Mouse (Mus musculus) 3134 (cell line): ENCODE results near the gene Cpsf2.

Experiments used
- DNase-seq: peaks from one replicate; pipeline ENCODE4 v3.0.0-alpha.2; 2011; ENCODE audit warnings: low spot score; ENCODE audit not compliant: insufficient read length; ENCODE audit errors: extremely low read depth

The Cpsf2 gene

DNA sequence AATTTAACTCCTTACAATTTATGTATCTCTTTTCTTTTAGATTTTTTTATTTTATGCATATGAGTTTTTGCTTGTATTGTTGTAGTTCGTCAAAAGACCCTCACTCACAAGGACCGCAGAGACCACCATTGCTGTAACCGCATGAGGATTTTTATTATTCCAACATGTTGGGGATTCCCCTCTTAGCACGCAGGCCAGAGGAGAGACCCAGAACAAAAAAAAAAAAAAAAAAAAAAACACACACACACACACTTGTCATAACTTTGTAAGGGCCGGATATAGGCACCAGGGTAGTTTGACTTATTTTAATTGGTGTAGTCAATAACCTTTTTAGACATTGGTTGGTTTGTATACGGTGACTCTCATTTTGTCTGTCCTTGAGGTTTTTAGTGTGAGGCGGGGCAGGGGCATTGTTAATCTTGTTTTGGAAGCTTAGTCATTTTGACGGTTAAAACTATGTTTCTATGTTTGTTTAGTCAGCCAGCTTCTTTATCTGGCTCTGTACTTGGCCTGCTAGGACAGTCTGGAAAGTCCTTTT is 3.5 kb downstream of the Cpsf2 start:
- no peak for DNase-seq

DNA sequence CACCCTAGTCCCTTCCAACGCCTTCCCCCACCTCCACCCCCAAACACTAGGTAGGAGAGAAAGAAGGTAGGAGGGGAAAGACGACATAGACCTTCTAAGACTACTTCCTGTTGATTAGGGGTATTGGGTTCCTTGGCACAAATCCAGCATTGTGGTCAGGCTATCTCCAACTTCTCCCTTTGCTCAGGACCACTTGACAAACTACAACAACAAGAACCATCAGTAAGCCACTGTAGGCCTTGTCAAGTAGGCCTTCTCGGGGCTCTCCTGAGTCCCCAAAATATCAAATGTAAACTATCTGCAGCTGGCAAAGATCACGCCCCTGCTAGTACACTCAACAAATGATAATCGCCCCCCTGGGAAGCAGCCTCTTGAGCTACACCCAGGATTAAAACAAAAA is 4.5 kb downstream of the Cpsf2 start:
- no peak for DNase-seq

DNA sequence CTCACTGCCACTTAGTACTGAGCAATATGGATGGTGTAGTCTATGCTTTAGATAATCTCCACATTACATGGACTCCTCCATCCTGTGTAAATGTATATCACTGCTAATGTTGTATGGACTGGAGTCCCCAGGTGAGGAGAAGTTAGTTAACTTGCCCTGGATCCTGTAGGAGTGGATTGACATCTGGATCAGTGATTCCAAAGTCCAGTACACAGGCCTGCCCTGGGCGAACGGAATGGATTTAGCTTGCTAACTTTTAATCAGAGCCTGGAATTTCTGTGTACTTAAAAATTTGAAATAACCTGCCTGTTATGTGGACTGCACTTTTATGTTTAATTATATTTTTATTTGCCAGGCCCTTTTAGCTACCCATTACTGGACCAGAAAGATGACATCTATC is 5.8 kb downstream of the Cpsf2 start:
- no peak for DNase-seq

DNA sequence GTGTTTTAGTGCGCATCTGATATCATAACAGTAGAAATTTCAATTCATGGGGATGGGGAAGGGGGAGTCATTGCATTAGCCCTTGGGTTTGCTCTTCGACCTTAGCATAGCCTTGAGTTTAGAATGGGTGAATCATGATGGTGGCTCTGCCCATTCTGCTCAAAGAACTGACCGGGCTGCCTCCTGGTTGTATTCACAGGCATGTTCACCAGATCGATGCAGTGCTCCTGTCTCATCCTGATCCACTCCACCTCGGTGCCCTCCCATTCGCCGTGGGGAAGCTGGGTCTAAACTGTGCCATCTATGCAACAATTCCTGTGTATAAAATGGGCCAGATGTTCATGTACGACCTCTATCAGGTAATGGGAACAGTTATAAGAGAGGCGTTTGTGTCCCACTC is 7.2 kb downstream of the Cpsf2 start:
- DNase-seq, result no peak

DNA sequence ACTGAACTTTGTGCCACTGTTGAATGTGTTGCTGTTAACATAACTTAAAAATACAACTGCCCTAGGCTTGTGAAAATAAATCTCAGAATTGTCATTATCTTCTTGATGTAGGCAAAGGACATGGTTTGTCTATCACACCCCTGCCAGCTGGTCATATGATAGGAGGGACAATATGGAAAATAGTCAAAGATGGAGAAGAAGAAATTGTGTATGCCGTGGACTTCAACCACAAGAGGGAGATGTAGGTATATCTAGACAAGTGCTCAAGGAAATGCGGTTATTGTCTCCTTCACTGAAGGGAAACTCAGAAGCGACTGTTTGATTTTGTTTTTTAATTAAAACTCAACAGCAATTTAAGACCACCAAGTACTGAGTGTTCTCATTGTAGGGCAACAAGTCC is 9.3 kb downstream of the Cpsf2 start:
- no peak for DNase-seq

DNA sequence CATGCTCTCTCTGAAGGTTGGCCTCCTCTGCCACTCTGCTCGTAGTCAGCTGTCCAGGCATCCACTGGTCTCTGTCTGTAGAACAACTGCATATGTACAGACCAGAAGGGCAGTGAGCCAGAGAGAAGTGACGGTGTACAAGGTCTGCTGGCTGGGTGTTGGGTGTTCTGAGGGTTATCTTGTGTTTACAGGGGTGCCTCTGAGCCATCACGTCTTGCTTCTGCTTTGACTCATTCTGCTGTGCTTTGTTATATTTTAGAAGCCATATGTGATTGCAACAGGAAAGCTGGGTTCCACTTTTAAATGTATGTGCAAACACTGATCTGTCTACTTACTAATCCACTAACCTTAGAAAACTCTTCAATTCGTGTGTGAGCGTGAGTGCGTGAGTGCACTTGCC is 11.9 kb downstream of the Cpsf2 start:
- no peak for DNase-seq

DNA sequence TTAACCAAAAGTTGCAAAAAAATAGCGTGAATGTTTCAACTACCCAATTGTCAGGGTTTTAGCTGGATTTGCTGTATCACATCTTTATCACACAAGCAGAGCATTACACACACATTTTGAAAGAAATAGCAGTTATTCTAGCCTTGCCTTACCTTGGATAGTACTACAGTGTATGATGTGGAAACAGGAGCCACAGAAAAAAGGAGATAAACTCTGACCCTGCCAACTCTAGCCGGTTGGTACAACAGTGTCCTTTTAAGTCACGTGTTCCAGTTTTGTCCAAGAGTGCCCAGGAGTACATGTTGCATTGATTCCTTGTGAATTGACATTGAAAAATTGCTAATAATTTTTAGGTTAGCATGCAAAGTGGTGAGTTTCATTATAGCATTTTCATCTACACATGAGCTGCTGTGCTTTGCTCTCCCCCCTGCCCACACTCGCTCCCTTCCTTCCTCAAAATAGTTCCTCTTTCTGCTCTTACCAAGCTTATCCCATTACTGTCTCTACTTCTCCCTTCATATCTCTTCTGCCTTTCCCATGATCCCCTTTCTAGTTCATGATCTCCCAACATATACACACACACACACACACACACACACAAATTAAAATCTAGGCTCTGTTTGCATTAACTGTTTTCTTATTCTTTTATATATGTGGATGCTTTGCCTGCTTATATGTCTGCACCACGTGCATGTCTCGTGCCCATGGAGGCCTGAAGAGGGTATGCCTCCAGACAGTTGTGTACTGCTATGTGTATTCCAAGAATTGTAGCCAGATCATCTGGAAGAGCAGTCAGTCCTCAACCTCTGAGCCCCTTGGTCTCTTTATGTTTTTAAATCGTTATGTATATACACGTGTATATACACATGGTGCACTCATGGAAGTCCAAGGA is 19.0 kb downstream of the Cpsf2 start:
- no peak for DNase-seq

DNA sequence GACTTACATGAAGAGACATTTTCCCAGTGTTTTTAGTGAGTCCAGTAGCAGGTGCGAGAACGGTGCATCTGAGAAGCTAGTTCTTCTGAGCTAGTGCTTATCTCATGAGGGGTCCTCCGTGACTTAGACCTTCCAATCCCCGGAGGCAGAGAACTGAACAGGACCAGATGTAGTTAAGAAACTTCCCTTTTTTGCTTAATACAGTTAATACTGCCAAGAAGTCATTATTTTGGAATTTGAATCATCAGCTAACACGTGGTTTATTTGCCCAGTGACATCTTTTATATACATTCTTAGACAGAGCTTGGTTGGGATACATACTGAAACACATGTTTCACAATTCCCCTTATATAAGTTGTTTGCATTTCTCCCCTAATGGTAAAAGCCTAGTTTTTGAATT is 23.1 kb downstream of the Cpsf2 start:
- no peak for DNase-seq

DNA sequence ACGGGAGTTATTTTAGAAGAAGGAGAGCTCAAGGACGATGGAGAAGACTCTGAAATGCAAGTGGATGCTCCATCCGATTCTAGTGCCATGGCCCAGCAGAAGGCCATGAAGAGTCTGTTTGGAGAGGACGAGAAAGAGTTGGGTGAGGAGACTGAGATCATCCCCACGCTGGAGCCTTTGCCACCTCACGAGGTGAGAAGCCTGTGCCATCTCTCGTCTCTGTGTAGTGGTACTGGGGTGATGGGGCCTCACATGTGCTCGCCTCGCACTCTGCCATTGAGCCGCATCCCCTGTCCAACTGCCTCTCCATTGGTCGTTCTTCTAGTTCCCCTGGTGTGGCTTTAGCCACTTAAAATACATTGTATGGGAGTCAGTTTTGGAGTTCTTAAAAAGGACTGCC is 25.0 kb downstream of the Cpsf2 start:
- no peak for DNase-seq

DNA sequence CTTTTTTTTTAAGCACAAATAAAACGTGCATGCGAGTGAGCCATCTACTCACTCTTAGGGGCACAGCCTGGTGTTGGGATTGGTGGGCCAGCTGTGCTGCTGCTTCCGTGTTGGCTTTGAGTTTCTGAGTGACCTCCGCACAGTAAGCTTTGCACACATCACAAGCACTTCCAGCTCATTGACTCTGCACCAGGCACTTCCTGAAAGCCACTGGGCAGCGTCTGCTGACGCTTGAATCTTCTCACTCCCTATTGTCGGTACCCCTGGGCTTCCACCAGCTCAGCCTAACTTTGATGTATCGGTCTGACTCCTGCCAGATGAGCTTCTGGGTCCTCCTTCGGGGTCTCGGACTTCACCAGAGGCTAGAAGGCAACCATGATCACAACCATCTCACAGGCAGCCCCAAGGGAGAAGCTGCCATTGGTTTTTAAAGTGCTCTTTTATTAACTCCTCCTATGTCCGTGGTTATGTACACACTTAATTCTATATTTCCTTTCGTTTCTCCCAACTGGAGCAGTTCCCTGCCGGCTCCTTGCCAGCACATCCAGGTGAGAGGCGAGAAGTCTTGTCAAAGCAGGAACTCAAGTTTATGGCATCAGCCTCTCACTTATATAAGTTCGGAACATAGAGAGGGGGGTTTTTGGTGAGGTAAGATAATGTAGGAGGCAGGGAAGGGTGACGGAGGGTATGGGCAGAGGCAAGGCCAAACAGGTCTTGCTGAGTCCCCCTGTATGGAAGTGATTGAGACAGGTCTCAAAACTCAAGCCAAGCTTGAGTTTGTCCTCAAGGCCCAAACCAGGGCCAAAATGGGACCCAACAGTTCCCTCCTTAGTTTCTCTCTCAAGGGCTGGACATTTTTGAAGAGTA is 32.6 kb downstream of the Cpsf2 start:
- DNase-seq, result no peak

DNA sequence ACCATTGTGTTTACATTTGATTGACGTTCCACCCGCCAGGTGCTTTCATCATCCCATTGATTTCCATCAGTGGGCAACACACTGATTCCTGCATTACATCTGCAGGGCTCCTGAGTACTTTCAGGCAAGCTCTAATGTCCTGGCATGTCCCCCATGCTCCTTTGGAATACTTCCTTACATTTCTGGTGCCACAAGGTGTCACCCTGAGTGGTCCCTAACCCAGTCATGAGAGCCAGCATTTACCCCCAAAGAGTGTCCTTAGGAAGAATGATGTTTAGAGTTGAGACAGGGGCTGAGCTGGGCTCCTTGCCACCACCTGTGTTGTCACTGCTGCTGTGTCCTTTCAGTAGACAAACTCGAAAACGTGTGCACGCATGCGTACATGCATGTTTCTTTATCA is 33.8 kb downstream of the Cpsf2 start:
- no peak for DNase-seq

DNA sequence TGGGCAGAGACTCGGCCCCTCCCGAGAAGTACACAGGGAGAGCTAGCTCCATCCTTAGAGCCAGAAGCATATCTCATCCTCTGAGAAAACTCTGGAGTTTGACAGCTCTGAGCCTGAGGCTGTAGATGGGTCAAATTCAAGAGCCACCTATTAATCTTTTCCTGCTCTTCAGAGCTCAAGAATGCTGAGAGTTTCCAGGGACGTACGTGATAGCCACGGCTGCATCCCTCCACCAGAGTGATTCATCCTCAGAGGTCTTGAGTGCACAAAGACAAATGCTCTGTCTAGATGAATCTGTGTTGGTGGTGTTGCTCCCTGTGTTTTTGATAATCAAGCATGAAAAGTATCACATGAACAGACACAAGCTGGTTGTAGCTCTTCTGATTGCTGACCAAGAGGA is 38.6 kb downstream of the Cpsf2 start:
- no peak for DNase-seq

DNA sequence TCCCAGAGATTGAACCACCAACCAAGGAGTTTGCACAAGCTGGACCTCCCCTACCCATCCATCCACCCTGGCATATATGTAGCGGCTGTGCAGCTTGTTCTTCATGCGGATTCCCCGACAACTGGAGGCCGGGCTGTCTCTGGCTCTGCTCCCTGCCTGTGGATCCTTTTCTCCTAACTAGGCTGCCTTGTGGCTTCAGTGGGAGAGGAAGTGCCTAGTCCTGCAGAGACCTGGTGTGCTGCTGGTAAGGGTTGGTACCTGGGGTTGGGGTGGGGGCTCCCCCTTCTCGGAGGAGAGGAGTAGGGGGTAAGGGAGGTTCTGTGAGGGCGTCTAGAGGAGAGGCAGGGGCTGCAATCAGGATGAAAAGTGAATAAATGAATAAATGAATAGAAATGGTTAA is 39.3 kb downstream of the Cpsf2 start:
- DNase-seq, result no peak

DNA sequence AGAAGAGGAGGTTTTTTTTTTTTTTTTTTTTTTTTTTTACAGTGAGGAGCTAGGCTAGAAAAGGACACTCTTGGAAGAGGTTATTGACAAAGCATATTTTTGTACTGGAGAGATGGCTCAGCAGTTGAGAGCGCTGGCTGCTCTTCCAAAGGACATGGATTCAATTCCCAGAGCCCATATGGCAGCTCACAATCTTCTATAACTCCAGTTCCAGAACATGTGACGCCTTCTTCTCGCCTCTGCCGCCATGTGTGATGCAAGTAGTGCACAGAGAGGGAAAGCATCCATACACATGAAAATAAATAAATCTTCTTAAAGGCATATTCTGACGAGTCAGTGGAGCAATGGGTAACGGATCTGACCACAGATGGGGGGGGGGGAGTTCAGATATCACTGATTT is 46.1 kb downstream of the Cpsf2 start:
- no peak for DNase-seq

DNA sequence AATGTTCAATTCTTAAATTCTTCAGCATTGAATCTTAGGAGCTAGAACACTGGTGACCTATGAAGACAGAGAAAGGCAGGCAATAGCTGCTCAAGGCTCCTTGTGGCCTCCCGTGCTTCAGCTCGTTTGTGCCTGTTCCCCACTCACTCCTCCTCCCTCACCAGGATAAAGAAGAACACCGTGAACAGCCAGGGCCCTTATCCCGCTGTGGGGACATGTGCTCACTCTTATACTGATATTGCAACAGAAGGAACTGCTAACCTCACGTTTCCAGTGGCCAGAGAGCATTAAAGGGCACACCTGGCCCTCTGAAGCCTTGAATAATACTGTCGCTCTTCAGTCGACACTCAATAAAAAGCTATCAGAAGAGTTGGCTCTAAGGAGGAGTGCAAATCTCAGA is 53.4 kb downstream of the Cpsf2 start:
- DNase-seq, result no peak

DNA sequence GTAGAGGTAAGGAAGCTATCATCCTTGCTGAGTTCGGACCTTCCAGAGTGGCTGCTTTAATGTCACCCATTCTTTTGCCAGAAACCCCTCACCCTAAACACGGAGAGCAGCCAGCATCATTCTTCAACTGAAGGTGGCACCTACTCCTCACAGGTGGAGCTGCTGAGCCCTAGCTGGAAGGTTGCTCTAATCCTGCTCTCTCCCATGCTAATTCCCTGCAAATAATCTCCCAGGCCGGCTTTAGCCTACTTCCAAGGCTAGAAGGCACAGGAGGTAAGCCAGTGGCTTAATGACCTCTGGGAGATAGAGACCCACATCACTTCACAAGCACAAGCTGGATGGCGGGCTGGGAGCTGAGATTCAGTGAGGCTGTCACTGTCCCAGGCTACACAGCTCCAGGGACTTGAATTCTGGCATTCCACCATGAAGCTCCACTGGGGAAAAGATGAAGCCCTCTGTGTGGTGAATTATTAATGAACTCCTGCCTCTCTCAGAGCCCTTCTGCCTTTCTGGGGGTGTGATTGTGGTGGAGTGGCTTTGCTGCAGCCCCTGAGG is 54.2 kb downstream of the Cpsf2 start:
- no peak for DNase-seq

DNA sequence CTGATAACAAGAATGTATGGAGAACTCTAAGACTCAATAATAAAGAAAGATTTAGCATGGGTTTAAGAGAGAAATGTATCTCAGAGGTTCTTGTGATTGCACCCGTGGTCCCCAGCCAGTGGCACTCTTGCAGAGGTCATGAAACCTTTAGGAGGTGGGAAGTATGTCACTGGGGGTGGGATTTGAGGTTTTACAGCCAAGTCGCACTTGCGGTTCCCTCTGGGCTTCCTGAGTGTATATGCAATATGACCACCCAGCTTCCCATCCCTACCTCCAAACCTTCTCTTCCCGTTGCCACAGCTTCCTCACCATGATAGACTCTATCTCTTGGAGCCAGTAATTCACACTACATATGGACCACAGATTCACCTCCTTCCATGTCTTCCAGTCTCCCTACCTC is 59.1 kb downstream of the Cpsf2 start:
- no peak for DNase-seq

DNA sequence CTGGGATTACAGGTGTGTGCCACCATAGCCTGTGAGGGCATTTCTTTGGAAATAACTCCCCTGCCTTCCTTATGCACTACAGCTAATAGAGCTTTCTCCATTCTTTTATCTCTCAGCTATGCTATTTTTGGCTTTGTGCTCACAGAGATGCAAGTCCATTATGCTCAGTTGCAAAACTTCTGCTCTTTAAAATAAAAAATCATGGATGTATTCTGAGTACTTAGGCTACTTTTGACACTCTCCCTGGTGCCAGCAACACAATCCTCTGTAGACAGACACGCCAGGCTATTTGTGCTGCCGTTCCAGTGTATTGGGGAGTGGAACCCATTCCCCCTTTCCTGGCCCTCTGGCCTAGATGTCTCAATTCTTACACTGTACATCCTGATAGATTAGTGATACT is 64.1 kb downstream of the Cpsf2 start:
- DNase-seq, result no peak

DNA sequence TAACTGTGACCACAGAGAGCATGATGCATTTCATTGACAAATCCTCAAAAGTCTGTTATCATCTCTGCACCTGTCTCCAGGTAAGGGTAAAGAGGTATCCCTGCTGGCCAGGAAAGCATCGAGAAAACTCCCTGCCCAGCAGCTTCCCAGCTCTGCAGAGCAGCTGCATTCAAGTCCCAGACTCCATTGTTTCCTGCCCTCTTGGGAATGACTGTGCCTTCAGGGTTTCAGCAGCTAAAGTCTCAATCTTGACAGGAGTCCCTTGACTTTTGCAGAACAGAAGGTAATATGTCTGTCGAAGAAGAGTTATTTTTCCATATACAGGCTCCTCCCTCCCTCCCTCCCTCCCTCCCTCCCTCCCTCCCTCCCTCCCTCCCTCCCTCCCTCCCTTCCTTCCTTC is 65.9 kb downstream of the Cpsf2 start:
- DNase-seq, result no peak

DNA sequence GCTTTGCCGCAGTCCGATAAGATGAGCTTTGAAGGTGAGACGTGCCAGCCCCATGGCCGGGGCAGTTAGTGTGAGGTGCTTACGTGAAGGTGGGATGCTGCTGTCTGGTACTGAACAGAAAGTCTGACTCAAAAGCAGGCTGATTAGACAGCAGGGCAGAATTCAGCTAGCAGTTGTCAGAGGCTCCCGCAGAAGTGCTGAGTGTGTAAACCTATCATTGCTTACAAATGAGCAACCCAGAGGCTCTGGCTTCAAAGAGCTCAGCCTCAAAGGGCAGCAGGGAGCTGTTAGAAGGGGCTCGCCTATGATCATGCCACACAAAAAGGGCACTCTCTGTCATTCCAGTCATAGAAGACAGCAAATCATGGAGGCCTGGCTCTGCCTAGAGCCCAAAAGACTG is 66.5 kb downstream of the Cpsf2 start:
- DNase-seq, result no peak

DNA sequence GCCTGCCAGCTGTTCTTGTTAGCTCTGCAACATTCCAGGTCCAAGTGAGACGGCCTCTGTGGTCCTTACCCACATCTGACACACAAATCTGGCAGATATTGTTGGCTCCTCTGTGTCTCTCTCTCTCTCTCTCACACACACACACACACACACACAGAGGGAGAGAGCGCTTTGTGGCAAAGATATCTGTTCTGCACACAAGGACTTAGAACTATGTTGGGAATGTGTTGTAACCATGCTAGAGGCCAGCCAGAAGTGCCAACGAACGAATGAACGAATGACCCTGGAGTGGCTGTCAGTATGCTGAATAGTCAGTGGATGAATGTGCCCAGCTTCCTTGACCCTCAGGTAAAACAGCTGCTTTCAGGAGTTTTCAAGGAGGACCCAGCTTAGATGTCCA is 68.1 kb downstream of the Cpsf2 start:
- DNase-seq, result no peak
